Comparison of ENCODE assay signal across 9 mouse cellular contexts in the genomic region with DNA sequence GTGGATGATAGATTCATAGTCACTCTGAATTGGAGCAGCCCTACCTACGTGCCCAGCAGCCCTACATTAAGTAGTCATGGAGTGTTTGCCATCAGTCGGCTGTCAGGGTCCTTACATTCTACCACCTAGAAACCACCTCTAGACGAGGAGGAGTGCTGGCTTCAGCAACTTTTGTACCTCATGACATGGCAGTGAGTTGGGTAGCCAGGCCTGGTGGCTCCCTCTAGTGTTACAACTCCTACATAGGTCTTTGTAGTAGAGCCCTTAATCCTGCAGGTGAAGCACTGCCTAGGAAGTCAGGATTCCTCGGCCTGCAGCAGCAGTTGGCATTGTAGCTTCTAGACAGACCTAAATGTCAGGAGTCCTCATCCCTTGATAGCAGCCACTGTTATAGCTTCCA. TPM values are rescaled to one million over a fixed set of nuclear protein-coding genes. Genes with fewer than 3 reads are reported as not detected.
DNase-seq lines count a peak whose midpoint lies in the region; ATAC-seq and TF ChIP-seq lines count a peak whose summit lies in the region.
"Had no signal": no experiment of that assay in that cellular context is flagged by ENCODE, and none has a peak within 500 bp of the region (broad histone marks: within the 10 kb centered on the region; RNA-seq: fewer than 3 reads in every experiment).

No protein-coding gene starts in this region.

- no peaks in the 10 kb centered on the region for H3K36me3 ChIP-seq in hindbrain, embryonic 11.5 days (ENCODE audit: control insufficient read depth, insufficient read depth, low read length)
- H3K36me3 ChIP-seq in hindbrain, embryonic 12.5 days = peaks cover 48% of the 10 kb centered on the region
- peaks cover 25% of the 10 kb centered on the region for H3K36me3 ChIP-seq in lung, postnatal 0 days (ENCODE audit: insufficient read depth, low read length)

- H3K27ac ChIP-seq in hindbrain, embryonic 11.5 days (ENCODE audit: low read depth, low read length) = no peak overlapping the region
- no peak overlapping the region for H3K27ac ChIP-seq in hindbrain, embryonic 12.5 days
- H3K27ac ChIP-seq in lung, postnatal 0 days (ENCODE audit: low read length) = no peak overlapping the region
- H3K27ac ChIP-seq: limb, embryonic 13.5 days had no signal

- no peak overlapping the region for H3K4me2 ChIP-seq in hindbrain, embryonic 11.5 days (replicated peaks; ENCODE audit: low read depth, low read length)
- H3K4me2 ChIP-seq in hindbrain, embryonic 12.5 days (replicated peaks) = no peak overlapping the region
- H3K4me2 ChIP-seq in lung, postnatal 0 days (replicated peaks; ENCODE audit: low read depth, low read length) = no peak overlapping the region
- H3K4me2 ChIP-seq: limb, embryonic 13.5 days had no signal

- H3K27me3 ChIP-seq in hindbrain, embryonic 11.5 days (ENCODE audit: control insufficient read depth, insufficient read depth, low read length) = no peaks in the 10 kb centered on the region
- H3K27me3 ChIP-seq in hindbrain, embryonic 12.5 days = no peaks in the 10 kb centered on the region
- no peaks in the 10 kb centered on the region for H3K27me3 ChIP-seq in lung, postnatal 0 days (replicated peaks; ENCODE audit: insufficient read depth, low read length)
- H3K27me3 ChIP-seq: limb, embryonic 13.5 days had no signal

- TF ChIP-seq EP300 in lung, postnatal 0 days (IDR thresholded peaks at IDR 0.05) = no peak

- H3K9me3 ChIP-seq in hindbrain, embryonic 11.5 days (ENCODE audit: control insufficient read depth, low read length) = no peaks in the 10 kb centered on the region
- no peaks in the 10 kb centered on the region for H3K9me3 ChIP-seq in hindbrain, embryonic 12.5 days (replicated peaks)
- no peaks in the 10 kb centered on the region for H3K9me3 ChIP-seq in lung, postnatal 0 days (ENCODE audit: low read length)
- H3K9me3 ChIP-seq: limb, embryonic 13.5 days had no signal

- H3K4me3 ChIP-seq in hindbrain, embryonic 11.5 days (ENCODE audit: low read depth, low read length) = no peak overlapping the region
- H3K4me3 ChIP-seq in hindbrain, embryonic 12.5 days = no peak overlapping the region
- no peak overlapping the region for H3K4me3 ChIP-seq in lung, postnatal 0 days (ENCODE audit: low read depth, low read length)
- H3K4me3 ChIP-seq: limb, embryonic 13.5 days had no signal

- no peaks in the 10 kb centered on the region for H3K4me1 ChIP-seq in hindbrain, embryonic 11.5 days (replicated peaks; ENCODE audit: control insufficient read depth, insufficient read depth, low read length)
- H3K4me1 ChIP-seq in hindbrain, embryonic 12.5 days = no peaks in the 10 kb centered on the region
- H3K4me1 ChIP-seq in lung, postnatal 0 days (ENCODE audit: insufficient read depth, low read depth, low read length) = no peaks in the 10 kb centered on the region
- H3K4me1 ChIP-seq: limb, embryonic 13.5 days had no signal

- peak; percentile 85 for TF ChIP-seq CTCF in lung, postnatal 0 days (IDR thresholded peaks at IDR 0.05)

- DNase-seq in hindbrain, embryonic 11.5 days (ENCODE audit: low spot score) = peak; percentile 45
- peak; percentile 74 for DNase-seq in ES-CJ7 (ENCODE audit: low read depth, low spot score)
- peak; percentile 40 for DNase-seq in c-Kit-positive CD71-positive TER-119-negative erythroid progenitor cells, embryonic 14.5 days (ENCODE audit: low read depth)
- peak; percentile 59 for DNase-seq in gastrocnemius, adult 18-20 months (ENCODE audit: low spot score)
- peak; percentile 73 for DNase-seq in kidney, postnatal 14 days
- DNase-seq in lung, postnatal 0 days (ENCODE audit: low spot score) = peak; percentile 75
- peak; percentile 48 to 75 for DNase-seq in spleen, postnatal 4 days (ENCODE audit: low spot score in 2 of 2)

- no peak overlapping the region for H3K9ac ChIP-seq in hindbrain, embryonic 11.5 days (ENCODE audit: low read depth, low read length)
- H3K9ac ChIP-seq in hindbrain, embryonic 12.5 days = no peak overlapping the region
- H3K9ac ChIP-seq in lung, postnatal 0 days (replicated peaks; ENCODE audit: low read depth) = no peak overlapping the region
- H3K9ac ChIP-seq: limb, embryonic 13.5 days had no signal

- WGBS in hindbrain, embryonic 11.5 days = 57% methylated on average over 4 of the region's 4 CpGs
- WGBS in hindbrain, embryonic 12.5 days = 61% methylated on average over 4 of the region's 4 CpGs
- WGBS in lung, postnatal 0 days = 32% methylated on average over 4 of the region's 4 CpGs

- no peak for ATAC-seq in hindbrain, embryonic 11.5 days (ENCODE audit: low FRiP score)
- ATAC-seq in hindbrain, embryonic 12.5 days (ENCODE audit: low FRiP score) = no peak
- ATAC-seq in lung, postnatal 0 days = peak; percentile 71

RNA-seq across cellular contexts. Expression of a gene that starts 44.7 kb away (rescaled TPM):
- polyA plus RNA-seq in hindbrain, embryonic 11.5 days (2014; fragmentation: Nextera tagmentation; extraction: Ambion mirVana) = 0.52 and 0.82 TPM in 2 replicates
- polyA plus RNA-seq in hindbrain, embryonic 12.5 days (2016; fragmentation: Nextera tagmentation; extraction: Ambion mirVana) = 1.3 and 2.5 TPM in 2 replicates
- total RNA-seq in gastrocnemius, adult 18-20 months (2021) = not detected
- 10.4 and 13.4 TPM in 2 replicates for polyA plus RNA-seq in lung, postnatal 0 days (2015; fragmentation: Nextera tagmentation; extraction: Ambion mirVana)

RNA-seq across cellular contexts. Expression of a gene that starts 48.9 kb away (rescaled TPM):
- polyA plus RNA-seq in hindbrain, embryonic 11.5 days (2014; fragmentation: Nextera tagmentation; extraction: Ambion mirVana) = 3.4 and 5.1 TPM in 2 replicates
- polyA plus RNA-seq in hindbrain, embryonic 12.5 days (2016; fragmentation: Nextera tagmentation; extraction: Ambion mirVana) = 2.7 and 3.5 TPM in 2 replicates
- total RNA-seq in gastrocnemius, adult 18-20 months (2021) = 1 to 10 TPM; 1.8 to 2.3 TPM
- 1.4 and 1.5 TPM in 2 replicates for polyA plus RNA-seq in lung, postnatal 0 days (2015; fragmentation: Nextera tagmentation; extraction: Ambion mirVana)
